ENCODE assay signal across 9 mouse cellular contexts in the genomic region with DNA sequence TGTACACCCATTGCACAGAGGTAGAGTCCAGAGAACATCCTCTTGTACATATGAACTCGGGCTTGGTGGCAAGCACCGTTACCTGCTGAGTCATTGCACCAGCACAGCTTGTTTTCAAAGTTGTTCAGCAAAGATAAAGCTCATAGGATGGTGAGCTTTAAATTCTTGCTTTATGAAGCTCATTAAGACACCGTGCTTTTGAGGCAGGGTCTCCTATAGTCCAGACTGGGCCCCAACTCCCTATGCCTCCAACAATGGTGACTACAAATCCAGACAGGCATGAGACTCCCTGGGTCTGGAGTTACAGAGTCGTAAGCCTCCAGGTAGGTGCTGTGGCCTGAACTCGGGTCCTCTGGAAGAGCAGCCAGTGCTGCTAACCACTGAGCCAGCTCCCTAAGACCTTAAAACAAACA. TPM values are rescaled to one million over a fixed set of nuclear protein-coding genes. Genes with fewer than 3 reads are reported as not detected.
A peak's percentile ranks its signal among the peaks of the same experiment; 100 is the strongest.
DNase-seq lines count a peak whose midpoint lies in the region; ATAC-seq and TF ChIP-seq lines count a peak whose summit lies in the region.
"Had no signal": no experiment of that assay in that cellular context is flagged by ENCODE, and none has a peak within 500 bp of the region (broad histone marks: within the 10 kb centered on the region; RNA-seq: fewer than 3 reads in every experiment).

No protein-coding gene starts in this region.

- 73% methylated on average over 5 of the region's 5 CpGs for WGBS in heart, embryonic 13.5 days
- WGBS in liver, postnatal 0 days (ENCODE audit: insufficient replicate concordance), result 60% methylated on average over 5 of the region's 5 CpGs
- 88% methylated on average over 5 of the region's 5 CpGs for WGBS in forebrain, embryonic 14.5 days

- TF ChIP-seq EP300 in MEL (IDR thresholded peaks at IDR 0.05; ENCODE audit: low read depth in 1 of 2, low read length in 2 of 2), result peak; percentile 61 to 72
- peak; percentile 88 for TF ChIP-seq EP300 in liver, postnatal 0 days (IDR thresholded peaks at IDR 0.05; ENCODE audit: low read depth)

- no peaks in the 10 kb centered on the region for H3K79me2 ChIP-seq in MEL (ENCODE audit: control insufficient read depth, insufficient read depth, low read length, poor library complexity)

- TF ChIP-seq RAD21 in MEL (IDR thresholded peaks at IDR 0.05; ENCODE audit: low read depth, low read length), result no peak

- no peak overlapping the region for H3K4me3 ChIP-seq in heart, embryonic 13.5 days
- H3K4me3 ChIP-seq in MEL (ENCODE audit: control insufficient read depth in 1 of 2, insufficient read depth in 1 of 2, low read depth in 2 of 2, low read length in 2 of 2), result peak overlapping the region in 1 of 2 experiments; percentile 34; a peak in 1 of 4 replicates
- no peak overlapping the region for H3K4me3 ChIP-seq in liver, postnatal 0 days (ENCODE audit: low read depth, low read length)
- no peak overlapping the region for H3K4me3 ChIP-seq in forebrain, embryonic 14.5 days (ENCODE audit: low read depth, low read length)
- H3K4me3 ChIP-seq: forebrain, embryonic 15.5 days had no signal

- H3K4me2 ChIP-seq in heart, embryonic 13.5 days, result peak overlapping the region; percentile 13; the same call in 1 of the 2 replicates
- peak overlapping the region; percentile 50 for H3K4me2 ChIP-seq in liver, postnatal 0 days (ENCODE audit: low read depth, low read length)
- no peak overlapping the region for H3K4me2 ChIP-seq in forebrain, embryonic 14.5 days (ENCODE audit: low read length)
- H3K4me2 ChIP-seq: forebrain, embryonic 15.5 days had no signal

- peak overlapping the region; percentile 25; the same call in 1 of the 2 replicates for H3K27ac ChIP-seq in heart, embryonic 13.5 days (replicated peaks)
- H3K27ac ChIP-seq in MEL (ENCODE audit: control insufficient read depth, low read depth, low read length), result peak overlapping the region; percentile 64
- peak overlapping the region; percentile 92 for H3K27ac ChIP-seq in liver, postnatal 0 days (ENCODE audit: low read depth)
- H3K27ac ChIP-seq in forebrain, embryonic 14.5 days (ENCODE audit: low read depth, low read length), result no peak overlapping the region
- H3K27ac ChIP-seq: forebrain, embryonic 15.5 days had no signal

- H3K9me3 ChIP-seq in heart, embryonic 13.5 days, result no peaks in the 10 kb centered on the region
- H3K9me3 ChIP-seq in MEL (replicated peaks; ENCODE audit: insufficient read depth, low read length), result no peaks in the 10 kb centered on the region
- no peaks in the 10 kb centered on the region for H3K9me3 ChIP-seq in liver, postnatal 0 days (ENCODE audit: low read length)
- no peaks in the 10 kb centered on the region for H3K9me3 ChIP-seq in forebrain, embryonic 14.5 days (replicated peaks; ENCODE audit: control insufficient read depth, low read length)
- H3K9me3 ChIP-seq: forebrain, embryonic 15.5 days had no signal

- TF ChIP-seq CTCF in MEL (IDR thresholded peaks at IDR 0.05 in 2 of 3, conservative IDR thresholded peaks at IDR 0.05 in 1 of 3; ENCODE audit: control insufficient read depth in 1 of 3, insufficient read depth in 1 of 3, low read depth in 2 of 3, low read length in 3 of 3, poor library complexity in 1 of 3, severe bottlenecking in 1 of 3), result no peak
- TF ChIP-seq CTCF in liver, postnatal 0 days (IDR thresholded peaks at IDR 0.05; ENCODE audit: low read depth), result no peak

- no peak for TF ChIP-seq POLR2A in MEL (IDR thresholded peaks at IDR 0.05; ENCODE audit: control insufficient read depth in 1 of 2, insufficient read depth in 1 of 2, low read depth in 1 of 2, low read length in 2 of 2, poor library complexity in 1 of 2)

- H3K9ac ChIP-seq in heart, embryonic 13.5 days, result no peak overlapping the region
- H3K9ac ChIP-seq in MEL (ENCODE audit: control insufficient read depth, low read depth, low read length, poor library complexity, severe bottlenecking), result peak overlapping the region; percentile 23
- H3K9ac ChIP-seq in liver, postnatal 0 days (replicated peaks), result peak overlapping the region; percentile 27; the same call in 1 of the 2 replicates
- no peak overlapping the region for H3K9ac ChIP-seq in forebrain, embryonic 14.5 days (ENCODE audit: low read length)
- H3K9ac ChIP-seq: forebrain, embryonic 15.5 days had no signal

- DNase-seq in heart, adult 9 months (ENCODE audit: low spot score in 2 of 2), result no peak
- peak; percentile 81 for DNase-seq in MEL (ENCODE audit: low read depth, low spot score)
- DNase-seq in induced T-regulatory cell, adult 2 months (ENCODE audit: low read depth), result peak; percentile 20
- DNase-seq in liver, postnatal 0 days, result peak; percentile 58
- no peak for DNase-seq in layer of hippocampus, adult 9-10 months (ENCODE audit: low spot score)
- DNase-seq in forebrain, embryonic 14.5 days (ENCODE audit: low spot score), result no peak

- ATAC-seq in heart, embryonic 13.5 days (ENCODE audit: extremely low read depth, insufficient number of reproducible peaks, low FRiP score, low TSS enrichment), result no peak
- ATAC-seq in liver, postnatal 0 days, result peak; percentile 89
- no peak for ATAC-seq in CD4-positive, CD25-positive, alpha-beta regulatory T cell, adult 4 months
- no peak for ATAC-seq in forebrain, embryonic 14.5 days
- ATAC-seq: forebrain, embryonic 15.5 days had no signal

- peaks cover 21% of the 10 kb centered on the region for H3K36me3 ChIP-seq in heart, embryonic 13.5 days
- H3K36me3 ChIP-seq in MEL (ENCODE audit: control insufficient read depth in 1 of 2, insufficient read depth in 2 of 2, low read length in 2 of 2), result peaks cover 0 to 10% of the 10 kb centered on the region in 2 experiments; a peak in 2 of 4 replicates
- H3K36me3 ChIP-seq in liver, postnatal 0 days (replicated peaks; ENCODE audit: insufficient read depth, low read length), result peaks cover 2% of the 10 kb centered on the region; the same call in 1 of the 2 replicates
- H3K36me3 ChIP-seq in forebrain, embryonic 14.5 days (ENCODE audit: control insufficient read depth, insufficient read depth, low read length), result peaks cover 15% of the 10 kb centered on the region

- peaks cover 21% of the 10 kb centered on the region for H3K4me1 ChIP-seq in heart, embryonic 13.5 days
- H3K4me1 ChIP-seq in MEL (ENCODE audit: control insufficient read depth in 1 of 2, insufficient read depth in 2 of 2, low read length in 2 of 2), result peaks cover 0 to 8% of the 10 kb centered on the region in 2 experiments; a peak in 3 of 4 replicates
- peaks cover 8% of the 10 kb centered on the region; the same call in 1 of the 2 replicates for H3K4me1 ChIP-seq in liver, postnatal 0 days (ENCODE audit: insufficient read depth)
- H3K4me1 ChIP-seq in forebrain, embryonic 14.5 days (ENCODE audit: control insufficient read depth, insufficient read depth, low read length), result no peaks in the 10 kb centered on the region
- H3K4me1 ChIP-seq: forebrain, embryonic 15.5 days had no signal

- no peaks in the 10 kb centered on the region for H3K27me3 ChIP-seq in heart, embryonic 13.5 days (replicated peaks)
- no peaks in the 10 kb centered on the region for H3K27me3 ChIP-seq in MEL (ENCODE audit: control insufficient read depth in 1 of 2, insufficient read depth in 2 of 2, low read length in 2 of 2)
- H3K27me3 ChIP-seq in liver, postnatal 0 days (ENCODE audit: insufficient read depth, low read length), result no peaks in the 10 kb centered on the region
- H3K27me3 ChIP-seq in forebrain, embryonic 14.5 days (replicated peaks; ENCODE audit: control insufficient read depth, insufficient read depth, low read length), result no peaks in the 10 kb centered on the region
- H3K27me3 ChIP-seq: forebrain, embryonic 15.5 days had no signal

TF ChIP-seq in MEL, 35 proteins besides CTCF, POLR2A, EP300 and RAD21 (continues in another document):
- TF ChIP-seq USF2 (IDR thresholded peaks at IDR 0.05; ENCODE audit: borderline replicate concordance in 1 of 2, insufficient read depth in 1 of 2, low read depth in 1 of 2, low read length in 2 of 2) (no peak), POLR2AphosphoS5 (IDR thresholded peaks at IDR 0.05; ENCODE audit: borderline replicate concordance, low read depth, low read length) (no peak), ZMIZ1 (IDR thresholded peaks at IDR 0.05; ENCODE audit: low read depth, low read length) (no peak), POLR2AphosphoS2 (IDR thresholded peaks at IDR 0.05; ENCODE audit: low read length) (no peak), ZKSCAN1 (IDR thresholded peaks at IDR 0.05; ENCODE audit: low read depth, low read length) (no peak), ETS1 (IDR thresholded peaks at IDR 0.05; ENCODE audit: low read depth, low read length) (peak; percentile 35; the same call in 1 of the 2 replicates), UBTF (IDR thresholded peaks at IDR 0.05; ENCODE audit: borderline replicate concordance, insufficient read depth, low read depth, low read length) (no peak), GABPA (IDR thresholded peaks at IDR 0.05; ENCODE audit: low read depth, low read length) (peak; percentile 84), TCF12 (IDR thresholded peaks at IDR 0.05; ENCODE audit: low read depth, low read length) (peak; percentile 21; the same call in 1 of the 2 replicates), GATA1 (IDR thresholded peaks at IDR 0.05; ENCODE audit: low read depth, low read length) (0 out of 2 replicates have a peak, but pooled peaks have one; percentile 36), SMC3 (IDR thresholded peaks at IDR 0.05; ENCODE audit: low read depth, low read length) (no peak), MXI1 (IDR thresholded peaks at IDR 0.05; ENCODE audit: low read depth, low read length) (no peak), ELF1 (IDR thresholded peaks at IDR 0.05; ENCODE audit: low read depth, low read length) (no peak)

RNA-seq across cellular contexts. Expression of gene Rac1, which starts 39.4 kb away (rescaled TPM):
- 352 and 355 TPM in 2 replicates for polyA plus RNA-seq in heart, embryonic 13.5 days (2015; fragmentation: Nextera tagmentation; extraction: Ambion mirVana)
- 134 and 148 TPM in 2 replicates for total RNA-seq in MEL (2012; rRNA removed)
- 100 to 1,000 TPM; 105 to 251 TPM for polyA plus RNA-seq in MEL (2012; ENCODE audit: insufficient read depth in 1 of 2, insufficient read length in 2 of 2, low read depth in 1 of 2, low replicate concordance in 2 of 2, missing spikeins in 1 of 2)
- polyA plus RNA-seq in liver, postnatal 0 days (2015; fragmentation: Nextera tagmentation; extraction: Ambion mirVana), result 162 and 173 TPM in 2 replicates
- polyA plus RNA-seq in CD4-positive, CD25-positive, alpha-beta regulatory T cell, adult 4 months (2017; shearing (Covaris generic)), result 10 to 100 TPM; 51.5 to 66.6 TPM
- 383 and 409 TPM in 2 replicates for polyA plus RNA-seq in forebrain, embryonic 14.5 days (2014; fragmentation: Nextera tagmentation; extraction: Ambion mirVana)

RNA-seq across cellular contexts. Expression of gene Cyth3, which starts 55.0 kb away (rescaled TPM):
- 36.8 and 41.4 TPM in 2 replicates for polyA plus RNA-seq in heart, embryonic 13.5 days (2015; fragmentation: Nextera tagmentation; extraction: Ambion mirVana)
- total RNA-seq in MEL (2012; rRNA removed), result 32.8 and 41.1 TPM in 2 replicates
- 10 to 100 TPM in 1 of 2 experiments, not detected in 1; 44.9 TPM for polyA plus RNA-seq in MEL (2012; ENCODE audit: insufficient read depth in 1 of 2, insufficient read length in 2 of 2, low read depth in 1 of 2, low replicate concordance in 2 of 2, missing spikeins in 1 of 2)
- 12.1 and 15.3 TPM in 2 replicates for polyA plus RNA-seq in liver, postnatal 0 days (2015; fragmentation: Nextera tagmentation; extraction: Ambion mirVana)
- 10 to 100 TPM; 40.6 to 59.7 TPM for polyA plus RNA-seq in CD4-positive, CD25-positive, alpha-beta regulatory T cell, adult 4 months (2017; shearing (Covaris generic))
- polyA plus RNA-seq in forebrain, embryonic 14.5 days (2014; fragmentation: Nextera tagmentation; extraction: Ambion mirVana), result 26.1 and 34.1 TPM in 2 replicates

Comparison
In these comparisons a context has a peak if more than half of its experiments do, and no peak if none do; other contexts are left out.
1. H3K9ac ChIP-seq: peak in MEL (single experiment) and liver, postnatal 0 days (single experiment); none in heart, embryonic 13.5 days (single experiment) and forebrain, embryonic 14.5 days (single experiment).
2. DNase-seq: peak in MEL (single experiment), induced T-regulatory cell, adult 2 months (single experiment) and liver, postnatal 0 days (single experiment); none in heart, adult 9 months (0 of 2), layer of hippocampus, adult 9-10 months (single experiment) and forebrain, embryonic 14.5 days (single experiment).